Mouse (Mus musculus) ES-E14 (cell line): ENCODE results near the gene Pin4. TPM values are rescaled to one million over a fixed set of nuclear protein-coding genes. Genes with fewer than 3 reads are reported as not detected.

Experiments used
- DNase-seq: peaks from one replicate; pipeline ENCODE4 v3.0.0-alpha.2; 2013; ENCODE audit warnings: low read depth, low spot score
- H3K27ac ChIP-seq: 2 replicates; pipeline ENCODE4 v1.5.1; 2012; ENCODE audit warnings: low read depth, mild to moderate bottlenecking, low read length, moderate library complexity, mixed read lengths; ENCODE audit not compliant: poor library complexity, insufficient read depth, severe bottlenecking
- H3K36me3 ChIP-seq: 2 replicates; pipeline ENCODE4 v1.6.1; 2012; ENCODE audit warnings: mild to moderate bottlenecking, low read length, moderate library complexity, mixed read lengths; ENCODE audit not compliant: control insufficient read depth, poor library complexity, insufficient read depth, severe bottlenecking
- H3K4me1 ChIP-seq, 2 experiments: fragments of 150-350 bp in 1 of 2; sonication (generic) in 1 of 2; 2 replicates each; pipeline ENCODE4 v1.6.1; 2012; ENCODE audit warnings: low read length in 2 of 2, mild to moderate bottlenecking in 1 of 2, mixed read lengths in 1 of 2; ENCODE audit not compliant: control insufficient read depth in 2 of 2, insufficient read depth in 2 of 2, poor library complexity in 1 of 2
- H3K4me3 ChIP-seq, 2 experiments: fragments of 150-350 bp in 1 of 2; sonication (generic) in 1 of 2; 2 replicates each; pipeline ENCODE4 v1.5.1; 2012; ENCODE audit warnings: low read length in 2 of 2, low read depth in 1 of 2, mild to moderate bottlenecking in 1 of 2, mixed read lengths in 1 of 2; ENCODE audit not compliant: insufficient read depth in 1 of 2, poor library complexity in 1 of 2, severe bottlenecking in 1 of 2
- H3K9ac ChIP-seq: 2 replicates; pipeline ENCODE4 v1.6.1; 2012; ENCODE audit warnings: low read depth, mild to moderate bottlenecking, low read length, mixed read lengths; ENCODE audit not compliant: poor library complexity, insufficient read depth, severe bottlenecking
- H3K9me3 ChIP-seq: fragments of 150-350 bp; sonication (generic); 2 replicates; pipeline ENCODE4 v1.6.1; 2012; ENCODE audit warnings: low read depth, mild to moderate bottlenecking, low read length; ENCODE audit not compliant: control insufficient read depth, insufficient read depth
- CHD2 ChIP-seq: IDR thresholded peaks from 2 replicates; pipeline ENCODE4 v1.6.1; 2014; ENCODE audit warnings: mild to moderate bottlenecking, low read depth, low read length, inconsistent platforms
- HCFC1 ChIP-seq: IDR thresholded peaks from 2 replicates; pipeline ENCODE4 v1.6.1; 2012; ENCODE audit warnings: low read length, inconsistent platforms, borderline replicate concordance; ENCODE audit not compliant: insufficient read depth
- MAFK ChIP-seq: IDR thresholded peaks from 2 replicates; pipeline ENCODE4 v1.6.1; 2014; ENCODE audit warnings: mild to moderate bottlenecking, low read depth, low read length, inconsistent platforms; ENCODE audit not compliant: insufficient read depth
- ZC3H11A ChIP-seq: IDR thresholded peaks from 2 replicates; pipeline ENCODE4 v1.6.1; 2012; ENCODE audit warnings: low read depth, mild to moderate bottlenecking, inconsistent platforms, low read length, borderline replicate concordance
- ZNF384 ChIP-seq: IDR thresholded peaks from 2 replicates; pipeline ENCODE4 v1.6.1; 2012; ENCODE audit warnings: low read depth, low read length, inconsistent platforms
- in situ Hi-C, 2 experiments: fragments of 600-800 bp; cut with MboI; formaldehyde crosslinking; loops; one replicate each; pipeline ENCODE4 v1.15.1; 2025; ENCODE audit warnings: low sequenced_read_pairs in 2 of 2, inconsistent platforms in 1 of 2; ENCODE audit not compliant: unreplicated experiment in 2 of 2
- total RNA-seq: library from RNA; depleted of rRNA; stranded (reverse); fragments of 300-350 nt; gene quantifications from 2 replicates; pipeline ENCODE4 v1.2.3, GENCODE M21; 2012

Gene Pin4
- total RNA-seq, 1 experiment, result 85.2 TPM

GRCm38 (mm10) chrX:102121321-102121720 is 2.1 kb downstream of the Pin4 start:
- in situ Hi-C loops, result no loop called here
- no peak for DNase-seq
- H3K9me3 ChIP-seq, result no peaks in the 10 kb centered on the region
- peaks cover 3% of the 10 kb centered on the region; the same call in 1 of the 2 replicates for H3K36me3 ChIP-seq
- peaks cover 0 to 2% of the 10 kb centered on the region in 2 experiments; a peak in 2 of 4 replicates for H3K4me1 ChIP-seq
- H3K4me3 ChIP-seq, result no peak overlapping the region
- H3K9ac ChIP-seq, result no peak overlapping the region
- no peak for TF ChIP-seq HCFC1
- no peak for TF ChIP-seq MAFK
- no peak for TF ChIP-seq CHD2
- TF ChIP-seq ZC3H11A, result no peak
- TF ChIP-seq ZNF384, result no peak
- H3K27ac ChIP-seq, result no peak overlapping the region

- Histone ChIP-seq H3K9me3 (no peaks in the 10 kb centered on the region), H3K9ac (no peak overlapping the region), H3K36me3 (peaks cover 15% of the 10 kb centered on the region), H3K4me1 (no peaks in the 10 kb centered on the region), H3K27ac (no peak overlapping the region), H3K4me3 (no peak overlapping the region)
- in situ Hi-C loops, result no loop called here
- TF ChIP-seq CHD2, result no peak
- TF ChIP-seq MAFK, result no peak
- no peak for TF ChIP-seq HCFC1
- TF ChIP-seq ZC3H11A, result no peak
- no peak for TF ChIP-seq ZNF384
- DNase-seq, result no peak
These were observed 21.9 kb downstream of the Pin4 start for GRCm38 (mm10) chrX:102141157-102141556.

GRCm38 (mm10) chrX:102156618-102157422 is 37.6 kb downstream of the Pin4 start, which contains the start of gene Ercc6l:
Gene Ercc6l, minus strand, starts transcription at chrX:102157091.
- no peaks in the 10 kb centered on the region for H3K36me3 ChIP-seq
- in situ Hi-C loops, result no loop called here
- H3K4me1 ChIP-seq, result no peaks in the 10 kb centered on the region
- peak; percentile 99 for TF ChIP-seq ZNF384
- TF ChIP-seq MAFK, result no peak
- peak; percentile 82 for TF ChIP-seq HCFC1
- peak within 1 kb of the TSS; percentile 95 for H3K9ac ChIP-seq
- H3K27ac ChIP-seq, result peak within 1 kb of the TSS; percentile 82
- peak; percentile 84 for DNase-seq
- H3K9me3 ChIP-seq, result no peaks in the 10 kb centered on the region
- peak within 1 kb of the TSS; percentile 82 to 93 for H3K4me3 ChIP-seq

GRCm38 (mm10) chrX:102157423-102157791 is 38.2 kb downstream of the Pin4 start:
- Histone ChIP-seq H3K9me3 (no peaks in the 10 kb centered on the region), H3K4me3 (peak overlapping the region; percentile 49 to 65), H3K36me3 (no peaks in the 10 kb centered on the region), H3K27ac (peak overlapping the region; percentile 3; the same call in 1 of the 2 replicates), H3K4me1 (no peaks in the 10 kb centered on the region), H3K9ac (peak overlapping the region; percentile 58)
- in situ Hi-C loops, result no loop called here
- TF ChIP-seq ZC3H11A, result no peak
- no peak for TF ChIP-seq HCFC1
- no peak for TF ChIP-seq CHD2
- no peak for TF ChIP-seq ZNF384
- no peak for TF ChIP-seq MAFK
- DNase-seq, result no peak
